ENCODE assay signal across 9 mouse cellular contexts in the genomic region with DNA sequence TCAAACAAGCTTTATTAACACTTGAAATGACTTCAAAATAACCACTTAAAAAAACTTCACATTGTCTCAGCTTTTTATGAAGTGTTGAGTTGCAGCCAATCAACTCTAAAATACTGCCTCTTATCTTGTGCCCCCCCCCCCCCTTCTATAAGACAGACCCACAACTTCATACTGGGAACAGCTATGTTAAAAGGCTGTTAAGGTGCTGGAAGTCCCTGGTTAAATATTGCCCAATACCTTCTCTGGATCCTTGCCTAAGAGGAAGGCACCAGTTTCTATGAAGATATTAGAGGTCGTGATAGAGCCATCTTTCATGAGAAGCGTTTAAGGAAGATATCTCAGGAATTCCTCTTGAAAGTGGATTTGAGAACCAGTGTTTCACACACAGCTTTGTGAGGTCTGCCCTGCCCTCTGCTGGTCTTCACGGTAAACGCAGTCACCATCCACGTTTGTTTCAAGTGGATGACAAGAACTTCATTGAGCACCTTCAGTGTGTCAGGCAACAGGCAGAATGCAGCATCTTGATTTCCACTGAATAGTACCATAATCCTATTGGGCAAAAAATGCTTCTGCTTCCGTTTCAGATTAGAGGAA.
DNase-seq lines count a peak whose midpoint lies in the region; ATAC-seq and TF ChIP-seq lines count a peak whose summit lies in the region.
"Had no signal": no experiment of that assay in that cellular context is flagged by ENCODE, and none has a peak within 500 bp of the region (broad histone marks: within the 10 kb centered on the region; RNA-seq: fewer than 3 reads in every experiment).

No protein-coding gene starts in this region.

- H3K9me3 ChIP-seq in midbrain, embryonic 10.5 days (replicated peaks), result no peaks in the 10 kb centered on the region
- H3K9me3 ChIP-seq in midbrain, embryonic 13.5 days, result no peaks in the 10 kb centered on the region
- H3K9me3 ChIP-seq in forebrain, postnatal 0 days (ENCODE audit: low read length), result no peaks in the 10 kb centered on the region
- no peaks in the 10 kb centered on the region for H3K9me3 ChIP-seq in limb, embryonic 10.5 days (replicated peaks)

- no peak overlapping the region for H3K9ac ChIP-seq in midbrain, embryonic 13.5 days (replicated peaks)
- no peak overlapping the region for H3K9ac ChIP-seq in forebrain, postnatal 0 days

- no peak for ATAC-seq in midbrain, embryonic 13.5 days
- peak; percentile 69; the same call in 1 of the 2 replicates for ATAC-seq in forebrain, postnatal 0 days

- peak; percentile 76 for DNase-seq in midbrain, embryonic 10.5 days (ENCODE audit: low spot score)
- DNase-seq in c-Kit-positive CD71-positive TER-119-negative erythroid progenitor cells, embryonic 14.5 days (ENCODE audit: low read depth), result peak; percentile 4
- DNase-seq in forebrain, postnatal 0 days, result peak; percentile 91
- peak; percentile 83 for DNase-seq in kidney, adult 2 months
- DNase-seq in limb, embryonic 10.5 days (ENCODE audit: low spot score), result peak; percentile 79
- DNase-seq in naive thymus-derived CD4-positive, alpha-beta T cell, adult 2 months (ENCODE audit: low read depth), result peak; percentile 39
- peak; percentile 37 for DNase-seq in thymus, postnatal 25 days

- H3K4me1 ChIP-seq in midbrain, embryonic 10.5 days, result peaks cover 21% of the 10 kb centered on the region
- H3K4me1 ChIP-seq in midbrain, embryonic 13.5 days (replicated peaks), result peaks cover 18% of the 10 kb centered on the region
- H3K4me1 ChIP-seq in forebrain, postnatal 0 days (ENCODE audit: insufficient read depth), result no peaks in the 10 kb centered on the region
- no peaks in the 10 kb centered on the region for H3K4me1 ChIP-seq in kidney, adult 2 months (ENCODE audit: control insufficient read depth, insufficient read depth, low read length)
- no peaks in the 10 kb centered on the region for H3K4me1 ChIP-seq in limb, embryonic 10.5 days

- no peaks in the 10 kb centered on the region for H3K36me3 ChIP-seq in midbrain, embryonic 10.5 days
- no peaks in the 10 kb centered on the region for H3K36me3 ChIP-seq in midbrain, embryonic 13.5 days
- H3K36me3 ChIP-seq in forebrain, postnatal 0 days (ENCODE audit: insufficient read depth), result no peaks in the 10 kb centered on the region
- H3K36me3 ChIP-seq in kidney, adult 2 months (ENCODE audit: control insufficient read depth, insufficient read depth, low read length), result no peaks in the 10 kb centered on the region
- H3K36me3 ChIP-seq in limb, embryonic 10.5 days, result no peaks in the 10 kb centered on the region

- H3K4me3 ChIP-seq in midbrain, embryonic 10.5 days, result no peak overlapping the region
- H3K4me3 ChIP-seq in midbrain, embryonic 13.5 days (replicated peaks), result no peak overlapping the region
- H3K4me3 ChIP-seq in forebrain, postnatal 0 days (ENCODE audit: low read depth, low read length), result no peak overlapping the region
- H3K4me3 ChIP-seq in kidney, adult 2 months (ENCODE audit: insufficient read depth, low read depth, low read length), result no peak overlapping the region
- no peak overlapping the region for H3K4me3 ChIP-seq in limb, embryonic 10.5 days
- H3K4me3 ChIP-seq: erythroblast, embryonic 14.5 days had no signal

- H3K27ac ChIP-seq in midbrain, embryonic 10.5 days (replicated peaks), result no peak overlapping the region
- H3K27ac ChIP-seq in midbrain, embryonic 13.5 days, result no peak overlapping the region
- no peak overlapping the region for H3K27ac ChIP-seq in forebrain, postnatal 0 days (ENCODE audit: low read depth, low read length)
- H3K27ac ChIP-seq in kidney, adult 2 months (ENCODE audit: insufficient read depth, low read depth, low read length), result no peak overlapping the region
- H3K27ac ChIP-seq in limb, embryonic 10.5 days, result no peak overlapping the region

- TF ChIP-seq CTCF in forebrain, postnatal 0 days (IDR thresholded peaks at IDR 0.05; ENCODE audit: low read depth), result peak; percentile 96
- TF ChIP-seq CTCF in kidney, adult 2 months (conservative IDR thresholded peaks at IDR 0.05; ENCODE audit: insufficient read depth, insufficient read length, low read depth, low read length), result peak; percentile 98

- WGBS in midbrain, embryonic 10.5 days, result 5% methylated on average over 6 of the region's 6 CpGs
- 2% methylated on average over 6 of the region's 6 CpGs for WGBS in midbrain, embryonic 13.5 days
- 2% methylated on average over 6 of the region's 6 CpGs for WGBS in forebrain, postnatal 0 days
- WGBS in kidney, adult 2 months, result 3% methylated on average over 6 of the region's 6 CpGs
- 6% methylated on average over 6 of the region's 6 CpGs for whole genome bisulfite sequencing in limb, embryonic 10.5 days

- no peak for TF ChIP-seq POLR2A in kidney, adult 2 months (IDR thresholded peaks at IDR 0.05; ENCODE audit: low read depth, low read length)

- no peak overlapping the region for H3K4me2 ChIP-seq in midbrain, embryonic 13.5 days (replicated peaks)
- H3K4me2 ChIP-seq in forebrain, postnatal 0 days (ENCODE audit: low read depth), result no peak overlapping the region

- H3K27me3 ChIP-seq in midbrain, embryonic 10.5 days (ENCODE audit: low read depth, poor library complexity, severe bottlenecking), result no peaks in the 10 kb centered on the region
- no peaks in the 10 kb centered on the region for H3K27me3 ChIP-seq in midbrain, embryonic 13.5 days
- no peaks in the 10 kb centered on the region for H3K27me3 ChIP-seq in forebrain, postnatal 0 days (ENCODE audit: insufficient read depth, low read length)
- no peaks in the 10 kb centered on the region for H3K27me3 ChIP-seq in kidney, adult 2 months (replicated peaks; ENCODE audit: control insufficient read depth, insufficient read depth, low read length)
- no peaks in the 10 kb centered on the region for H3K27me3 ChIP-seq in limb, embryonic 10.5 days (ENCODE audit: low read depth, poor library complexity, severe bottlenecking)

Comparison
In these comparisons a context has a peak if more than half of its experiments do, and no peak if none do; other contexts are left out.
1. DNase-seq: peak in every context shown above with its lines; median percentile 91 in forebrain, postnatal 0 days; 83 in kidney, adult 2 months; 79 in limb, embryonic 10.5 days; 76 in midbrain, embryonic 10.5 days; 39 in naive thymus-derived CD4-positive, alpha-beta T cell, adult 2 months; 37 in thymus, postnatal 25 days; 4 in c-Kit-positive CD71-positive TER-119-negative erythroid progenitor cells, embryonic 14.5 days.